Mouse (Mus musculus): ENCODE measurements around the gene Cct6b. TPM values are rescaled to one million over a fixed set of nuclear protein-coding genes. Genes with fewer than 3 reads are reported as not detected.

Cct6b gene
- polyA plus RNA-seq (2012): 0.03 and 0.07 TPM in 2 replicates

GRCm38 (mm10) chr11:82763742-82764437 is at the start of gene Cct6b, which contains the start of gene Zfp830:
Cct6b (minus strand) TSS chr11:82764321.
Zfp830 (plus strand) TSS chr11:82764345.
- Histone ChIP-seq H3K4me3 (replicated peaks) (peak within 1 kb of the TSS; percentile 68), H3K36me3 (ENCODE audit: control insufficient read depth) (peaks cover 21% of the 10 kb centered on the region), H3K9me3 (ENCODE audit: control insufficient read depth, low read length) (peaks cover 3% of the 10 kb centered on the region; the same call in 1 of the 2 replicates), H3K4me1 (ENCODE audit: control insufficient read depth) (peaks cover 36% of the 10 kb centered on the region), H3K27me3 (ENCODE audit: control insufficient read depth) (0 out of 2 replicates have a peak, but pooled peaks cover 2% of the 10 kb centered on the region)
- TF ChIP-seq TAL1 (IDR thresholded peaks at IDR 0.05; ENCODE audit: low read length) (no peak), GATA1 (IDR thresholded peaks at IDR 0.05; ENCODE audit: low read length) (no peak; the same call in 1 of the 2 replicates)

GRCm38 (mm10) chr11:82808485-82808884 is 44.4 kb upstream of the Cct6b start:
- Histone ChIP-seq H3K4me1 (ENCODE audit: control insufficient read depth) (no peaks in the 10 kb centered on the region; the same call in 1 of the 2 replicates), H3K27me3 (ENCODE audit: control insufficient read depth) (no peaks in the 10 kb centered on the region), H3K4me3 (replicated peaks) (no peak overlapping the region), H3K9me3 (ENCODE audit: control insufficient read depth, low read length) (no peaks in the 10 kb centered on the region), H3K36me3 (ENCODE audit: control insufficient read depth) (peaks cover 99% of the 10 kb centered on the region)
- no peak for TF ChIP-seq GATA1 (IDR thresholded peaks at IDR 0.05; ENCODE audit: low read length)
- no peak for TF ChIP-seq TAL1 (IDR thresholded peaks at IDR 0.05; ENCODE audit: low read length)

- Histone ChIP-seq H3K4me3 (replicated peaks) (no peak overlapping the region), H3K4me1 (ENCODE audit: control insufficient read depth) (no peaks in the 10 kb centered on the region; the same call in 1 of the 2 replicates), H3K27me3 (ENCODE audit: control insufficient read depth) (no peaks in the 10 kb centered on the region), H3K9me3 (ENCODE audit: control insufficient read depth, low read length) (no peaks in the 10 kb centered on the region), H3K36me3 (ENCODE audit: control insufficient read depth) (peaks cover 99% of the 10 kb centered on the region)
- TF ChIP-seq TAL1 (IDR thresholded peaks at IDR 0.05; ENCODE audit: low read length) (no peak), GATA1 (IDR thresholded peaks at IDR 0.05; ENCODE audit: low read length) (no peak)
Observed at GRCm38 (mm10) chr11:82807370-82807769, 43.2 kb upstream of the Cct6b start.

- H3K36me3 ChIP-seq (ENCODE audit: control insufficient read depth): peaks cover 99% of the 10 kb centered on the region
- TF ChIP-seq GATA1 (IDR thresholded peaks at IDR 0.05; ENCODE audit: low read length) (no peak), TAL1 (IDR thresholded peaks at IDR 0.05; ENCODE audit: low read length) (no peak)
Observed at GRCm38 (mm10) chr11:82806656-82807055, 42.5 kb upstream of the Cct6b start.

GRCm38 (mm10) chr11:82783453-82783852 is 19.3 kb upstream of the Cct6b start:
- Histone ChIP-seq H3K9me3 (ENCODE audit: control insufficient read depth, low read length) (no peaks in the 10 kb centered on the region), H3K4me3 (replicated peaks) (no peak overlapping the region), H3K27me3 (ENCODE audit: control insufficient read depth) (no peaks in the 10 kb centered on the region), H3K4me1 (ENCODE audit: control insufficient read depth) (peaks cover 34% of the 10 kb centered on the region), H3K36me3 (ENCODE audit: control insufficient read depth) (peaks cover 36% of the 10 kb centered on the region)
- TF ChIP-seq GATA1 (IDR thresholded peaks at IDR 0.05; ENCODE audit: low read length) (no peak), TAL1 (IDR thresholded peaks at IDR 0.05; ENCODE audit: low read length) (no peak)

More at GRCm38 (mm10) chr11:82806656-82807055, 42.5 kb upstream of the Cct6b start:
- Histone ChIP-seq H3K4me3 (replicated peaks) (no peak overlapping the region), H3K4me1 (ENCODE audit: control insufficient read depth) (no peaks in the 10 kb centered on the region; the same call in 1 of the 2 replicates), H3K27me3 (ENCODE audit: control insufficient read depth) (no peaks in the 10 kb centered on the region), H3K9me3 (ENCODE audit: control insufficient read depth, low read length) (no peaks in the 10 kb centered on the region)

GRCm38 (mm10) chr11:82782197-82782596 is 18.1 kb upstream of the Cct6b start:
- Histone ChIP-seq H3K36me3 (ENCODE audit: control insufficient read depth) (peaks cover 26% of the 10 kb centered on the region), H3K4me1 (ENCODE audit: control insufficient read depth) (peaks cover 34% of the 10 kb centered on the region), H3K9me3 (ENCODE audit: control insufficient read depth, low read length) (no peaks in the 10 kb centered on the region), H3K27me3 (ENCODE audit: control insufficient read depth) (no peaks in the 10 kb centered on the region), H3K4me3 (replicated peaks) (peak overlapping the region; percentile 93)
- no peak for TF ChIP-seq GATA1 (IDR thresholded peaks at IDR 0.05; ENCODE audit: low read length)
- TF ChIP-seq TAL1 (IDR thresholded peaks at IDR 0.05; ENCODE audit: low read length): no peak

- peaks cover 36% of the 10 kb centered on the region for H3K4me1 ChIP-seq (ENCODE audit: control insufficient read depth)
- no peaks in the 10 kb centered on the region for H3K9me3 ChIP-seq (ENCODE audit: control insufficient read depth, low read length)
- peaks cover 22% of the 10 kb centered on the region for H3K36me3 ChIP-seq (ENCODE audit: control insufficient read depth)
- no peak for TF ChIP-seq GATA1 (IDR thresholded peaks at IDR 0.05; ENCODE audit: low read length)
- TF ChIP-seq TAL1 (IDR thresholded peaks at IDR 0.05; ENCODE audit: low read length): no peak
- no peaks in the 10 kb centered on the region for H3K27me3 ChIP-seq (ENCODE audit: control insufficient read depth)
- peak within 1 kb of the TSS; percentile 93 for H3K4me3 ChIP-seq (replicated peaks)
Observed at GRCm38 (mm10) chr11:82780983-82781903, 17.1 kb upstream of the Cct6b start, which contains the start of gene Lig3. Lig3 (plus strand) TSS chr11:82781108.

- no peaks in the 10 kb centered on the region for H3K27me3 ChIP-seq (ENCODE audit: control insufficient read depth)
- peak overlapping the region; percentile 93 for H3K4me3 ChIP-seq (replicated peaks)
- TF ChIP-seq GATA1 (IDR thresholded peaks at IDR 0.05; ENCODE audit: low read length) (no peak), TAL1 (IDR thresholded peaks at IDR 0.05; ENCODE audit: low read length) (no peak)
- H3K9me3 ChIP-seq (ENCODE audit: control insufficient read depth, low read length): no peaks in the 10 kb centered on the region
- peaks cover 36% of the 10 kb centered on the region for H3K4me1 ChIP-seq (ENCODE audit: control insufficient read depth)
- H3K36me3 ChIP-seq (ENCODE audit: control insufficient read depth): peaks cover 17% of the 10 kb centered on the region
Observed at GRCm38 (mm10) chr11:82780134-82780533, 16.0 kb upstream of the Cct6b start.

All from erythroblast, embryonic 14.5 days (primary cell).